Mouse (Mus musculus) kidney, embryonic 15.5 days (tissue): ENCODE measurements around the gene Papolg. TPM values are rescaled to one million over a fixed set of nuclear protein-coding genes. Genes with fewer than 3 reads are reported as not detected.

Experiments
- ATAC-seq: fragments of 200-750 bp; cut with Nextera tagmentation; replicated peaks from 2 replicates; pipeline ENCODE4 v1.8.0; 2017; ENCODE audit warnings: moderate TSS enrichment; ENCODE audit not compliant: low FRiP score
- H3K27ac ChIP-seq: fragments of 300-500 bp; sonication (generic); 2 replicates; pipeline ENCODE4 v1.5.1; 2015; ENCODE audit warnings: mild to moderate bottlenecking, inconsistent platforms
- H3K27me3 ChIP-seq: fragments of 300-500 bp; sonication (generic); 2 replicates; pipeline ENCODE4 v1.6.1; 2015; ENCODE audit warnings: inconsistent platforms
- H3K36me3 ChIP-seq: fragments of 300-500 bp; sonication (generic); 2 replicates; pipeline ENCODE4 v1.6.1; 2015; ENCODE audit warnings: inconsistent platforms
- H3K4me1 ChIP-seq: fragments of 300-500 bp; sonication (generic); 2 replicates; pipeline ENCODE4 v1.6.1; 2015; ENCODE audit warnings: inconsistent platforms
- H3K4me2 ChIP-seq: fragments of 300-500 bp; sonication (generic); 2 replicates; pipeline ENCODE4 v1.6.1; 2015; ENCODE audit warnings: moderate library complexity, mild to moderate bottlenecking, inconsistent platforms
- H3K4me3 ChIP-seq: fragments of 300-500 bp; sonication (generic); replicated peaks from 2 replicates; pipeline ENCODE4 v1.5.1; 2015; ENCODE audit warnings: mild to moderate bottlenecking, inconsistent platforms
- H3K9ac ChIP-seq: fragments of 300-500 bp; sonication (generic); 2 replicates; pipeline ENCODE4 v1.6.1; 2015; ENCODE audit warnings: mild to moderate bottlenecking, inconsistent platforms
- H3K9me3 ChIP-seq: fragments of 300-500 bp; sonication (generic); replicated peaks from 2 replicates; pipeline ENCODE4 v1.6.1; 2016; ENCODE audit warnings: inconsistent platforms
- WGBS: fragments of 180-500 bp; shearing (Covaris S2); methylation state at CpG from one replicate; pipeline ENCODE4 v1.1.7; 2015; ENCODE audit warnings: mixed read lengths; 5-methylcytosine and 5-hydroxymethylcytosine counted together
- polyA plus RNA-seq: library from polyadenylated mRNA; unstranded; fragments of >200 nt; fragmentation: Nextera tagmentation; extraction: Ambion mirVana; gene quantifications from 2 replicates; pipeline ENCODE4 v1.2.1, GENCODE M21; 2015

Papolg gene
- polyA plus RNA-seq, 1 experiment from 2014 or later: 14.4 TPM

- ATAC-seq: no peak
- Histone ChIP-seq H3K4me3 (no peak overlapping the region), H3K4me1 (no peaks in the 10 kb centered on the region), H3K27me3 (no peaks in the 10 kb centered on the region), H3K4me2 (no peak overlapping the region), H3K9me3 (no peaks in the 10 kb centered on the region), H3K27ac (no peak overlapping the region), H3K9ac (no peak overlapping the region), H3K36me3 (no peaks in the 10 kb centered on the region)
- WGBS: 76% methylated on average over 22 of the region's 22 CpGs
Observed at GRCm38 (mm10) chr11:23846016-23846815, 48.8 kb downstream of the Papolg start.

DNA sequence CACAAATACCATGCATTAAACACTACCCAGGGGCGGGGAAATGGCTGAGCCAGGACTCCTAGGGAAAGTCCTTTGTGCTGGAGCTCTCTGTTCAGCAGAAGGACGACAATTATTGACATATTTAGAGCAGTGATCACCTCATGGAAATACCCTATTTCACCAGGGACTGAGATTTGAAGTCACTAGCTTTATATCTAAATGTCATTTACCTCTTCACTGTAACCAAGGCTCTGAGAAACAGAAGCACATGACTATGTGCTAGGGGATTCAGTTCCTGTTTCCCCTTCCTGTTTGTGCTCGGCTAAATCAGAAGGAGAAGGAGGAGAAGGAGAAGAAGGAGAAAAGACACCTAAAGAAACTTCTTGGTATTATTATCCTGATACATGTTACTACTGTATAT lies 71.8 kb downstream of the Papolg start:
- H3K4me3 ChIP-seq: no peak overlapping the region
- no peaks in the 10 kb centered on the region for H3K9me3 ChIP-seq
- WGBS: 81% methylated on average over 3 of the region's 3 CpGs
- H3K27ac ChIP-seq: no peak overlapping the region
- no peaks in the 10 kb centered on the region for H3K4me1 ChIP-seq
- no peaks in the 10 kb centered on the region for H3K36me3 ChIP-seq
- H3K9ac ChIP-seq: no peak overlapping the region
- no peak overlapping the region for H3K4me2 ChIP-seq
- H3K27me3 ChIP-seq: no peaks in the 10 kb centered on the region
- no peak for ATAC-seq

GRCm38 (mm10) chr11:23821652-23822051 lies 73.4 kb downstream of the Papolg start:
- no peaks in the 10 kb centered on the region for H3K27me3 ChIP-seq
- no peak overlapping the region for H3K4me2 ChIP-seq
- H3K9ac ChIP-seq: no peak overlapping the region
- no peak overlapping the region for H3K4me3 ChIP-seq
- H3K4me1 ChIP-seq: no peaks in the 10 kb centered on the region
- 91% methylated on average over 2 of the region's 2 CpGs for WGBS
- no peak for ATAC-seq
- no peak overlapping the region for H3K27ac ChIP-seq
- H3K36me3 ChIP-seq: no peaks in the 10 kb centered on the region
- no peaks in the 10 kb centered on the region for H3K9me3 ChIP-seq

- no peak overlapping the region for H3K9ac ChIP-seq
- H3K27ac ChIP-seq: no peak overlapping the region
- H3K27me3 ChIP-seq: no peaks in the 10 kb centered on the region
- no peaks in the 10 kb centered on the region for H3K36me3 ChIP-seq
- no peaks in the 10 kb centered on the region for H3K4me1 ChIP-seq
- no peak for ATAC-seq
- H3K4me2 ChIP-seq: no peak overlapping the region
- WGBS: 76% methylated on average over 2 of the region's 2 CpGs
- H3K4me3 ChIP-seq: no peak overlapping the region
- H3K9me3 ChIP-seq: no peaks in the 10 kb centered on the region
Observed at GRCm38 (mm10) chr11:23820977-23821376, 74.1 kb downstream of the Papolg start.

DNA sequence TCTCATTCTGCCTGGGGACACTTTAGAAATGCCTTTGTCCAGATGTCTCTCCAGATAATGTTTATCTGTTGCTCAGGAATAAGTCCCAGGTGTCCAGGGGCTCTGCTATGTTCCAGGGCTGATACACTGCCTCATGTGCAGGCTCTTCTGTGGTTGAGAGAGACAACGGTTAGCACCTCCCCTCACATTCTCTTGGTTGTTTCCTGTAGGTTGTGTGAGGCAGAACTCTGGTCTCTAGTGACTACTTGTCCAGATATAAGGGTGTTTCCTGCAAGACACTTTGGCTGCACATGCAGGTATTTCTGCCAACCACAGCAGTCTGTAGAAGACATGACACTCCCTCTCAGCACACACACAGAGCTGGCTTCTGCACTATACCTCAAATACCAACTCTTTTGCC lies 76.3 kb downstream of the Papolg start:
- H3K36me3 ChIP-seq: no peaks in the 10 kb centered on the region
- H3K9ac ChIP-seq: no peak overlapping the region
- no peaks in the 10 kb centered on the region for H3K27me3 ChIP-seq
- no peak overlapping the region for H3K27ac ChIP-seq
- no peaks in the 10 kb centered on the region for H3K4me1 ChIP-seq
- H3K4me3 ChIP-seq: no peak overlapping the region
- no peak for ATAC-seq
- no peaks in the 10 kb centered on the region for H3K9me3 ChIP-seq
- 87% methylated on average over 1 of the region's 1 CpGs for WGBS
- H3K4me2 ChIP-seq: no peak overlapping the region

Other genes with a start within 250 kb of the Papolg start
- 20.4 and 22.9 TPM in 2 replicates for gene Pus10, start 229.6 kb downstream of the Papolg start, polyA plus RNA-seq
- 33.9 and 35.8 TPM in 2 replicates for gene Pex13, start 229.3 kb downstream of the Papolg start, polyA plus RNA-seq
- gene Rel, start 124.3 kb downstream of the Papolg start, polyA plus RNA-seq: 0.60 and 0.81 TPM in 2 replicates
- not detected in 2 replicates for gene A830031A19Rik, start 179.8 kb upstream of the Papolg start, polyA plus RNA-seq
- gene Bcl11a, start 182.8 kb upstream of the Papolg start, polyA plus RNA-seq: 2.9 and 3.6 TPM in 2 replicates